Mouse (Mus musculus) G1E (cell line): Measurements from ENCODE around the gene Mael.

Experiments
- CTCF ChIP-seq: IDR thresholded peaks from 2 replicates; pipeline ENCODE4 v1.5.1; 2012; ENCODE audit warnings: low read depth, low read length, inconsistent platforms, mixed read lengths
- GATA1 ChIP-seq: IDR thresholded peaks from 2 replicates; pipeline ENCODE4 v1.6.1; 2012; ENCODE audit warnings: borderline replicate concordance, low read length, inconsistent platforms, mixed read lengths
- TAL1 ChIP-seq: conservative IDR thresholded peaks from 2 replicates; pipeline ENCODE4 v1.6.1; 2012; ENCODE audit warnings: low read depth, low read length, inconsistent platforms, mixed read lengths

DNA sequence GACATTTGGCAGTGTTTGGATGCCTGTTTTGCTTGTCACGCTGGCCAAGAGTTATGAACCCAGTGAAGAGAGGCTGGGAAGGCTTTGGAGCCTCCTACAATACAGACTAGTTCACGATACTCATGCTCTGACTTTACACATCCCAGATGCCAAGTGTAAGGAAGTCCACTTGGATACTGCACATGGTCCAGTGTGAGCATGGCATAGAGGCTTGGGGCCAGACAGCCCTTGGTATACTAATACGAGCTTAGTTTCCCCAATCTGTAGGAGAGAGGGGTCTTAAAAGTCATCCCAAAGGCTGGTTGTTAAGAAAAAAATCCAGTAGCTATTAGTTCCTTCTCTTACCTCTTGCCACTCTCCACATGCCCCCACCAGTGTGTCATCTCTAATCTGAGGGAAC is 43.3 kb upstream of the Mael start:
- TF ChIP-seq TAL1 (no peak), CTCF (no peak), GATA1 (no peak)
